10 mouse cellular contexts compared by ENCODE assay signal in genomic region chr11:88165683-88166364, GRCm38 (mm10). TPM values are rescaled to one million over a fixed set of nuclear protein-coding genes. Genes with fewer than 3 reads are reported as not detected.
DNase-seq lines count a peak whose midpoint lies in the region; ATAC-seq and TF ChIP-seq lines count a peak whose summit lies in the region.
"Had no signal": no experiment of that assay in that cellular context is flagged by ENCODE, and none has a peak within 500 bp of the region (broad histone marks: within the 10 kb centered on the region; RNA-seq: fewer than 3 reads in every experiment).

No protein-coding gene starts in this region.

- peak overlapping the region; percentile 62 for H3K9ac ChIP-seq in heart, adult 2 months (ENCODE audit: low read depth, low read length)
- H3K9ac ChIP-seq in midbrain, postnatal 0 days (replicated peaks; ENCODE audit: low read length, poor library complexity, severe bottlenecking) = no peak overlapping the region
- H3K9ac ChIP-seq in midbrain, embryonic 15.5 days = no peak overlapping the region
- H3K9ac ChIP-seq in heart, embryonic 15.5 days = peak overlapping the region; percentile 33
- H3K9ac ChIP-seq: liver, embryonic 15.5 days had no signal

- no peak for ATAC-seq in midbrain, postnatal 0 days (ENCODE audit: low FRiP score)
- no peak for ATAC-seq in midbrain, embryonic 15.5 days (replicated peaks)
- ATAC-seq in heart, embryonic 15.5 days (replicated peaks; ENCODE audit: insufficient number of reproducible peaks, insufficient read depth, low FRiP score, low read depth) = no peak

- no peak overlapping the region for H3K4me2 ChIP-seq in midbrain, postnatal 0 days (ENCODE audit: low read depth, low read length, poor library complexity, severe bottlenecking)
- no peak overlapping the region for H3K4me2 ChIP-seq in midbrain, embryonic 15.5 days
- H3K4me2 ChIP-seq in heart, embryonic 15.5 days = peak overlapping the region; percentile 35; the same call in 1 of the 2 replicates
- H3K4me2 ChIP-seq: liver, embryonic 15.5 days had no signal

- H3K36me3 ChIP-seq in heart, adult 2 months (ENCODE audit: control insufficient read depth, insufficient read depth, low read length) = peaks cover 2% of the 10 kb centered on the region; the same call in 1 of the 2 replicates
- 0 out of 2 replicates have a peak, but pooled peaks cover 3% of the 10 kb centered on the region for H3K36me3 ChIP-seq in midbrain, postnatal 0 days (ENCODE audit: insufficient read depth, low read length)
- no peaks in the 10 kb centered on the region for H3K36me3 ChIP-seq in midbrain, embryonic 15.5 days (replicated peaks)
- no peaks in the 10 kb centered on the region for H3K36me3 ChIP-seq in heart, embryonic 15.5 days
- H3K36me3 ChIP-seq in small intestine, adult 2 months (ENCODE audit: control insufficient read depth, insufficient read depth, low read length) = no peaks in the 10 kb centered on the region
- H3K36me3 ChIP-seq: liver, embryonic 15.5 days had no signal

- intact Hi-C loops in heart, adult 2 months (cut with DNase I) = loop anchor here (2.0 kb wide), 1 partner anchor 21 kb away; no protein-coding TSS in a partner anchor
- intact Hi-C loops in heart, postnatal 10 days (cut with DNase I) = no loop called here

- H3K4me3 ChIP-seq in heart, adult 2 months = no peak overlapping the region
- H3K4me3 ChIP-seq in midbrain, postnatal 0 days (ENCODE audit: low read depth, low read length) = no peak overlapping the region
- no peak overlapping the region for H3K4me3 ChIP-seq in midbrain, embryonic 15.5 days
- H3K4me3 ChIP-seq in heart, embryonic 15.5 days = no peak overlapping the region
- no peak overlapping the region for H3K4me3 ChIP-seq in small intestine, adult 2 months (ENCODE audit: low read depth, low read length)
- H3K4me3 ChIP-seq: liver, embryonic 15.5 days had no signal

- no peaks in the 10 kb centered on the region for H3K9me3 ChIP-seq in midbrain, postnatal 0 days (ENCODE audit: low read length)
- H3K9me3 ChIP-seq in midbrain, embryonic 15.5 days = no peaks in the 10 kb centered on the region
- no peaks in the 10 kb centered on the region for H3K9me3 ChIP-seq in heart, embryonic 15.5 days (replicated peaks)
- H3K9me3 ChIP-seq: liver, embryonic 15.5 days had no signal

- H3K4me1 ChIP-seq in heart, adult 2 months (ENCODE audit: control insufficient read depth, insufficient read depth, low read length) = peaks cover 32% of the 10 kb centered on the region
- peaks cover 8% of the 10 kb centered on the region; the same call in 1 of the 2 replicates for H3K4me1 ChIP-seq in midbrain, postnatal 0 days (ENCODE audit: insufficient read depth, low read length)
- H3K4me1 ChIP-seq in midbrain, embryonic 15.5 days = peaks cover 16% of the 10 kb centered on the region
- peaks cover 53% of the 10 kb centered on the region for H3K4me1 ChIP-seq in heart, embryonic 15.5 days (replicated peaks)
- peaks cover 12% of the 10 kb centered on the region for H3K4me1 ChIP-seq in small intestine, adult 2 months (ENCODE audit: control insufficient read depth, insufficient read depth, insufficient read length, low read length)

- WGBS in heart, adult 2 months = 25% methylated on average over 10 of the region's 10 CpGs
- whole genome bisulfite sequencing in midbrain, postnatal 0 days = 68% methylated on average over 10 of the region's 10 CpGs
- 80% methylated on average over 10 of the region's 10 CpGs for WGBS in midbrain, embryonic 15.5 days
- WGBS in heart, embryonic 15.5 days = 60% methylated on average over 10 of the region's 10 CpGs
- WGBS in small intestine, adult 2 months = 68% methylated on average over 10 of the region's 10 CpGs

- TF ChIP-seq CTCF in heart, adult 2 months (IDR thresholded peaks at IDR 0.05) = no peak
- no peak for TF ChIP-seq CTCF in midbrain, postnatal 0 days (IDR thresholded peaks at IDR 0.05)
- TF ChIP-seq CTCF in small intestine, adult 2 months (IDR thresholded peaks at IDR 0.05; ENCODE audit: extremely low read depth, insufficient read length, insufficient replicate concordance, low read depth, low read length) = no peak

- H3K79me2 ChIP-seq in heart, adult 2 months (replicated peaks; ENCODE audit: control insufficient read depth, insufficient read depth, low read length) = no peaks in the 10 kb centered on the region

- no peaks in the 10 kb centered on the region for H3K27me3 ChIP-seq in heart, adult 2 months (ENCODE audit: control insufficient read depth, insufficient read depth, low read length)
- H3K27me3 ChIP-seq in midbrain, postnatal 0 days (ENCODE audit: insufficient read depth, low read length) = no peaks in the 10 kb centered on the region
- H3K27me3 ChIP-seq in midbrain, embryonic 15.5 days (replicated peaks) = no peaks in the 10 kb centered on the region
- no peaks in the 10 kb centered on the region for H3K27me3 ChIP-seq in heart, embryonic 15.5 days
- peaks cover 3% of the 10 kb centered on the region; the same call in 1 of the 2 replicates for H3K27me3 ChIP-seq in small intestine, adult 2 months (ENCODE audit: control insufficient read depth, insufficient read depth, low read length)

- TF ChIP-seq POLR2A in heart, adult 2 months (IDR thresholded peaks at IDR 0.05; ENCODE audit: insufficient read depth, low read depth, low read length) = no peak
- no peak for TF ChIP-seq POLR2A in small intestine, adult 2 months (IDR thresholded peaks at IDR 0.05; ENCODE audit: low read depth, low read length)

- H3K27ac ChIP-seq in heart, adult 2 months = peak overlapping the region; percentile 93
- H3K27ac ChIP-seq in midbrain, postnatal 0 days (ENCODE audit: low read depth, low read length) = 0 out of 2 replicates have a peak overlapping the region, but pooled peaks have one; percentile 12
- no peak overlapping the region for H3K27ac ChIP-seq in midbrain, embryonic 15.5 days
- peak overlapping the region; percentile 97 for H3K27ac ChIP-seq in heart, embryonic 15.5 days
- H3K27ac ChIP-seq in small intestine, adult 2 months (ENCODE audit: insufficient read depth, low read depth, low read length) = peak overlapping the region; percentile 63
- H3K27ac ChIP-seq: liver, embryonic 15.5 days had no signal

- TF ChIP-seq EP300 in heart, adult 2 months (IDR thresholded peaks at IDR 0.05; ENCODE audit: insufficient read depth, low read depth, low read length) = 0 out of 2 replicates have a peak, but pooled peaks have one; percentile 22

- peak; percentile 57 to 59 for DNase-seq in heart, adult 2 months
- DNase-seq in heart, postnatal 10 days = no peak
- DNase-seq in midbrain, postnatal 0 days (ENCODE audit: low spot score) = no peak
- no peak for DNase-seq in c-Kit-positive CD71-positive TER-119-positive erythroid progenitor cells, embryonic 14.5 days (ENCODE audit: low spot score)
- no peak for DNase-seq in right cerebral cortex, postnatal 4 days
- DNase-seq: cerebellum, adult 9-10 months had no signal

RNA-seq across cellular contexts. Expression of gene Mrps23, which starts 38.4 kb away (rescaled TPM):
- total RNA-seq in heart, adult 2 months (2021) = 100 to 1,000 TPM; 303 to 314 TPM
- 121 and 142 TPM in 2 replicates for polyA plus RNA-seq in heart, adult 2 months (2012; rRNA removed)
- total RNA-seq in heart, postnatal 10 days (2021) = 100 to 1,000 TPM; 250 to 256 TPM
- total RNA-seq in midbrain, postnatal 0 days (2014; rRNA removed) = 29.4 and 35.5 TPM in 2 replicates
- polyA plus RNA-seq in midbrain, postnatal 0 days (2015; fragmentation: Nextera tagmentation; extraction: Ambion mirVana) = 63.0 and 63.2 TPM in 2 replicates
- polyA plus RNA-seq in midbrain, embryonic 15.5 days (2015; fragmentation: Nextera tagmentation; extraction: Ambion mirVana) = 60.6 and 62.4 TPM in 2 replicates
- 80.7 and 93.9 TPM in 2 replicates for polyA plus RNA-seq in heart, embryonic 15.5 days (2015; fragmentation: Nextera tagmentation; extraction: Ambion mirVana)
- 9.4 and 17.5 TPM in 2 replicates for polyA plus RNA-seq in small intestine, adult 2 months (2012; rRNA removed)

Comparison
In these comparisons a context has a peak if more than half of its experiments do, and no peak if none do; other contexts are left out.
1. DNase-seq: peak in heart, adult 2 months (2 of 2); none in heart, postnatal 10 days (0 of 2), midbrain, postnatal 0 days (single experiment), c-Kit-positive CD71-positive TER-119-positive erythroid progenitor cells, embryonic 14.5 days (single experiment) and right cerebral cortex, postnatal 4 days (single experiment).
2. H3K9ac ChIP-seq: peak in heart, adult 2 months (single experiment) and heart, embryonic 15.5 days (single experiment); none in midbrain, postnatal 0 days (single experiment) and midbrain, embryonic 15.5 days (single experiment).